Mouse (Mus musculus) spleen, adult 2 months (tissue): Measurements from ENCODE around the gene Zfand3. TPM values are rescaled to one million over a fixed set of nuclear protein-coding genes. Genes with fewer than 3 reads are reported as not detected.

Experiments
- DNase-seq, 2 experiments: peaks; one replicate each; pipeline versions ENCODE4 v3.0.0 to v3.0.0-alpha.2; 2012 to 2021; ENCODE audit warnings: low spot score in 2 of 2, low read depth in 1 of 2
- H3K27ac ChIP-seq: fragments of 200-500 bp; 2 replicates; pipeline ENCODE4 v1.5.1; 2012; ENCODE audit warnings: low read length, inconsistent platforms; ENCODE audit not compliant: insufficient read depth
- H3K27me3 ChIP-seq: fragments of 200-500 bp; 2 replicates; pipeline ENCODE4 v1.6.1; 2012; ENCODE audit warnings: mild to moderate bottlenecking, moderate library complexity, low read length, inconsistent platforms; ENCODE audit not compliant: control insufficient read depth, insufficient read depth
- H3K36me3 ChIP-seq: fragments of 200-500 bp; 2 replicates; pipeline ENCODE4 v1.6.1; 2012; ENCODE audit warnings: mild to moderate bottlenecking, low read length, inconsistent platforms; ENCODE audit not compliant: control insufficient read depth, insufficient read depth
- H3K4me1 ChIP-seq: fragments of 200-500 bp; 2 replicates; pipeline ENCODE4 v1.6.1; 2011; ENCODE audit warnings: inconsistent platforms; ENCODE audit not compliant: control insufficient read depth, insufficient read depth, insufficient read length
- H3K4me3 ChIP-seq: fragments of 200-500 bp; 2 replicates; pipeline ENCODE4 v1.5.1; 2011; ENCODE audit warnings: mild to moderate bottlenecking, inconsistent platforms; ENCODE audit not compliant: insufficient read depth, insufficient read length; ENCODE audit errors: extremely low read depth
- CTCF ChIP-seq: fragments of 200-500 bp; IDR thresholded peaks from 2 replicates; pipeline ENCODE4 v1.5.1; 2011; ENCODE audit warnings: mild to moderate bottlenecking, inconsistent platforms; ENCODE audit not compliant: insufficient read depth, insufficient read length, insufficient replicate concordance; ENCODE audit errors: extremely low read depth
- POLR2A ChIP-seq: fragments of 200-500 bp; IDR thresholded peaks from 2 replicates; pipeline ENCODE4 v1.6.1; 2011; ENCODE audit warnings: low read depth, low read length, inconsistent platforms
- WGBS: fragments of 180-500 bp; shearing (Covaris S2); methylation state at CpG from one replicate; pipeline ENCODE4 v1.1.7; 2018; 5-methylcytosine and 5-hydroxymethylcytosine counted together
- polyA plus RNA-seq: library from polyadenylated mRNA; depleted of rRNA; stranded (reverse); fragments of >200 nt; gene quantifications from 2 replicates; pipeline ENCODE4 v1.2.3, GENCODE M21; 2012

The Zfand3 gene
- polyA plus RNA-seq, 1 experiment = 50.5 TPM

GRCm38 (mm10) chr17:30158419-30159108 lies 154.0 kb downstream of the Zfand3 start:
- H3K4me1 ChIP-seq = peaks cover 2% of the 10 kb centered on the region; the same call in 1 of the 2 replicates
- 84% methylated on average over 10 of the region's 10 CpGs for WGBS

GRCm38 (mm10) chr17:30159341-30159740 lies 154.8 kb downstream of the Zfand3 start:
- H3K4me1 ChIP-seq = peaks cover 2% of the 10 kb centered on the region; the same call in 1 of the 2 replicates
- H3K27me3 ChIP-seq = no peaks in the 10 kb centered on the region
- H3K27ac ChIP-seq = no peak overlapping the region
- TF ChIP-seq POLR2A (no peak), CTCF (no peak)
- 44% methylated on average over 5 of the region's 5 CpGs for WGBS
- no peak for DNase-seq
- H3K4me3 ChIP-seq = no peak overlapping the region
- peaks cover 6% of the 10 kb centered on the region for H3K36me3 ChIP-seq

More at GRCm38 (mm10) chr17:30158419-30159108, 154.0 kb downstream of the Zfand3 start:
- Histone ChIP-seq H3K36me3 (peaks cover 6% of the 10 kb centered on the region), H3K27ac (no peak overlapping the region), H3K27me3 (no peaks in the 10 kb centered on the region), H3K4me3 (no peak overlapping the region)
- DNase-seq = no peak
- TF ChIP-seq POLR2A (no peak), CTCF (no peak)

- 94% methylated on average over 14 of the region's 14 CpGs for WGBS
- H3K27me3 ChIP-seq = no peaks in the 10 kb centered on the region
Measured at GRCm38 (mm10) chr17:30160823-30161432, 156.4 kb downstream of the Zfand3 start.

GRCm38 (mm10) chr17:30162983-30163382 lies 158.4 kb downstream of the Zfand3 start:
- H3K27ac ChIP-seq = no peak overlapping the region
- TF ChIP-seq CTCF (no peak), POLR2A (no peak)
- DNase-seq = no peak
- peaks cover 2% of the 10 kb centered on the region; the same call in 1 of the 2 replicates for H3K4me1 ChIP-seq
- no peaks in the 10 kb centered on the region for H3K27me3 ChIP-seq
- H3K4me3 ChIP-seq = no peak overlapping the region
- WGBS = 59% methylated on average over 5 of the region's 5 CpGs
- no peaks in the 10 kb centered on the region for H3K36me3 ChIP-seq

More at GRCm38 (mm10) chr17:30160823-30161432, 156.4 kb downstream of the Zfand3 start:
- DNase-seq = no peak
- no peak for TF ChIP-seq CTCF
- TF ChIP-seq POLR2A = no peak
- Histone ChIP-seq H3K4me3 (no peak overlapping the region), H3K4me1 (peaks cover 2% of the 10 kb centered on the region; the same call in 1 of the 2 replicates), H3K27ac (no peak overlapping the region), H3K36me3 (peaks cover 2% of the 10 kb centered on the region)

- H3K27me3 ChIP-seq = no peaks in the 10 kb centered on the region
- no peak overlapping the region for H3K4me3 ChIP-seq
- no peak for DNase-seq
- no peak overlapping the region for H3K27ac ChIP-seq
- 89% methylated on average over 6 of the region's 6 CpGs for WGBS
- no peaks in the 10 kb centered on the region for H3K36me3 ChIP-seq
- peaks cover 1% of the 10 kb centered on the region; the same call in 1 of the 2 replicates for H3K4me1 ChIP-seq
- TF ChIP-seq POLR2A (no peak), CTCF (no peak)
Measured at GRCm38 (mm10) chr17:30163793-30164192, 159.3 kb downstream of the Zfand3 start.

- no peaks in the 10 kb centered on the region for H3K4me1 ChIP-seq
- WGBS = 93% methylated on average over 9 of the region's 9 CpGs
- no peaks in the 10 kb centered on the region for H3K36me3 ChIP-seq
- no peak overlapping the region for H3K27ac ChIP-seq
- no peaks in the 10 kb centered on the region for H3K27me3 ChIP-seq
- no peak for TF ChIP-seq POLR2A
- TF ChIP-seq CTCF = no peak
- DNase-seq = no peak
- no peak overlapping the region for H3K4me3 ChIP-seq
Measured at GRCm38 (mm10) chr17:30164818-30165217, 160.3 kb downstream of the Zfand3 start.

GRCm38 (mm10) chr17:30177435-30177834 lies 172.9 kb downstream of the Zfand3 start:
- no peak for DNase-seq
- no peaks in the 10 kb centered on the region for H3K27me3 ChIP-seq
- H3K36me3 ChIP-seq = peaks cover 1% of the 10 kb centered on the region; the same call in 1 of the 2 replicates
- no peak overlapping the region for H3K27ac ChIP-seq
- TF ChIP-seq CTCF (no peak), POLR2A (no peak)
- 81% methylated on average over 4 of the region's 4 CpGs for WGBS
- H3K4me1 ChIP-seq = no peaks in the 10 kb centered on the region; the same call in 1 of the 2 replicates
- H3K4me3 ChIP-seq = no peak overlapping the region
